Mouse (Mus musculus): ENCODE measurements around the gene Rps2.

DNA sequence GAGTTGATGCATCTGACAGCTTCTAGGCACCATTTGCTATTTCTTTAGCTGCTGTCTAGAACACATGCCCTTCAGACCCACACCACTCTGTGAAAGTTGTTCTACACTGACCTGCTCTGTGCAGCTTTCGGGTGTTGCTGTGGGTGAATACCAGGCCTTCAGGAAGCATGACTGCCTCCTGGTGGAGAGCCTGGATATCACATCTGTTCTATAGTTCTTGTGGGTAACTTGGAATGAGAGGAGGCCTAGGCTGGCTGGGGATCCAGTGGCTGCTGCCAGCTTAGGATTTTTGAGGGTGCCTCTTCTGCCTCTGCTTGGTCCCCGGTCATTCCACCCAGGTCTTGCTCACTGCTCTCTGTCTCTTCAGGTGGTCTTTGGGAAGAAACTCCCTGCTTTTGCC is 41.7 kb upstream of the Rps2 start:
- TF ChIP-seq CTCF (conservative IDR thresholded peaks at IDR 0.05; ENCODE audit: low read length) (peak; percentile 56), POU5F1 (IDR thresholded peaks at IDR 0.05; ENCODE audit: borderline replicate concordance, low read length) (no peak)

Data from E14TG2a.4 (cell line).